Mouse (Mus musculus) spleen, adult 2 months (tissue): Measurements from ENCODE around the gene Evx2. TPM values are rescaled to one million over a fixed set of nuclear protein-coding genes. Genes with fewer than 3 reads are reported as not detected.

Source experiments
- DNase-seq, 2 experiments: peaks; one replicate each; pipeline versions ENCODE4 v3.0.0 to v3.0.0-alpha.2; 2012 to 2021; ENCODE audit warnings: low spot score in 2 of 2, low read depth in 1 of 2
- H3K27ac ChIP-seq: fragments of 200-500 bp; 2 replicates; pipeline ENCODE4 v1.5.1; 2012; ENCODE audit warnings: low read length, inconsistent platforms; ENCODE audit not compliant: insufficient read depth
- H3K27me3 ChIP-seq: fragments of 200-500 bp; 2 replicates; pipeline ENCODE4 v1.6.1; 2012; ENCODE audit warnings: mild to moderate bottlenecking, moderate library complexity, low read length, inconsistent platforms; ENCODE audit not compliant: control insufficient read depth, insufficient read depth
- H3K36me3 ChIP-seq: fragments of 200-500 bp; 2 replicates; pipeline ENCODE4 v1.6.1; 2012; ENCODE audit warnings: mild to moderate bottlenecking, low read length, inconsistent platforms; ENCODE audit not compliant: control insufficient read depth, insufficient read depth
- H3K4me1 ChIP-seq: fragments of 200-500 bp; 2 replicates; pipeline ENCODE4 v1.6.1; 2011; ENCODE audit warnings: inconsistent platforms; ENCODE audit not compliant: control insufficient read depth, insufficient read depth, insufficient read length
- H3K4me3 ChIP-seq: fragments of 200-500 bp; 2 replicates; pipeline ENCODE4 v1.5.1; 2011; ENCODE audit warnings: mild to moderate bottlenecking, inconsistent platforms; ENCODE audit not compliant: insufficient read depth, insufficient read length; ENCODE audit errors: extremely low read depth
- CTCF ChIP-seq: fragments of 200-500 bp; IDR thresholded peaks from 2 replicates; pipeline ENCODE4 v1.5.1; 2011; ENCODE audit warnings: mild to moderate bottlenecking, inconsistent platforms; ENCODE audit not compliant: insufficient read depth, insufficient read length, insufficient replicate concordance; ENCODE audit errors: extremely low read depth
- POLR2A ChIP-seq: fragments of 200-500 bp; IDR thresholded peaks from 2 replicates; pipeline ENCODE4 v1.6.1; 2011; ENCODE audit warnings: low read depth, low read length, inconsistent platforms
- WGBS: fragments of 180-500 bp; shearing (Covaris S2); methylation state at CpG from one replicate; pipeline ENCODE4 v1.1.7; 2018; 5-methylcytosine and 5-hydroxymethylcytosine counted together
- polyA plus RNA-seq: library from polyadenylated mRNA; depleted of rRNA; stranded (reverse); fragments of >200 nt; gene quantifications from 2 replicates; pipeline ENCODE4 v1.2.3, GENCODE M21; 2012

Gene Evx2
- polyA plus RNA-seq, 1 experiment: not detected

DNA sequence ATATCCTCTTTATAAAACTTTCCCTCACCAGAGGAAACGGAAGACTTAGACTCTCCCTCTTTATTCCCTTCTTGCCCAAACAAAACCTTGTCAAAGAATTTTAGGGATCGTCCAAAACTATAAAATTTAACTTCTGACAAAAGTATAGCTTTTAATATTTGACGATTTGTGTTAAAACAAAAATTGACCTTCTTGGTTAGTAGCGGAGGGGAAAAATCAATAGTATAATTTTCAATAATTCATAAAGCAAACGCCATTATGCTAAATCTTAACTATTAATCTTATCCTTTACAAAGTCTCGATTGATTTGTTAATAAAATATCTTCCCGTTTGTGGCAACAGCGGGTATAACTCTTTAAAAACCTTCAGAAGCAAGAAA lies 31.0 kb upstream of the Evx2 start:
- TF ChIP-seq POLR2A (no peak), CTCF (no peak)
- peaks cover 54% of the 10 kb centered on the region for H3K27me3 ChIP-seq
- H3K4me1 ChIP-seq: no peaks in the 10 kb centered on the region
- DNase-seq: no peak
- no peak overlapping the region for H3K4me3 ChIP-seq
- H3K36me3 ChIP-seq: no peaks in the 10 kb centered on the region
- 11% methylated on average over 8 of the region's 8 CpGs for WGBS
- H3K27ac ChIP-seq: no peak overlapping the region

GRCm38 (mm10) chr2:74689574-74690337 lies 30.4 kb upstream of the Evx2 start:
- no peak for TF ChIP-seq CTCF
- no peak for TF ChIP-seq POLR2A
- no peak overlapping the region for H3K4me3 ChIP-seq

GRCm38 (mm10) chr2:74688795-74689573 lies 29.6 kb upstream of the Evx2 start:
- Histone ChIP-seq H3K27me3 (peaks cover 51% of the 10 kb centered on the region), H3K27ac (no peak overlapping the region), H3K4me1 (no peaks in the 10 kb centered on the region), H3K4me3 (no peak overlapping the region), H3K36me3 (no peaks in the 10 kb centered on the region)
- no peak for DNase-seq
- WGBS: 7% methylated on average over 12 of the region's 12 CpGs
- TF ChIP-seq CTCF: no peak
- no peak for TF ChIP-seq POLR2A

More at GRCm38 (mm10) chr2:74689574-74690337, 30.4 kb upstream of the Evx2 start:
- Histone ChIP-seq H3K27ac (no peak overlapping the region), H3K36me3 (no peaks in the 10 kb centered on the region), H3K27me3 (peaks cover 53% of the 10 kb centered on the region), H3K4me1 (no peaks in the 10 kb centered on the region)
- no peak for DNase-seq
- WGBS: 4% methylated on average over 24 of the region's 24 CpGs

- H3K4me3 ChIP-seq: no peak overlapping the region
- no peak overlapping the region for H3K27ac ChIP-seq
- no peak for DNase-seq
- H3K4me1 ChIP-seq: no peaks in the 10 kb centered on the region
- TF ChIP-seq POLR2A: no peak
- TF ChIP-seq CTCF: no peak
- WGBS: 7% methylated on average over 31 of the region's 31 CpGs
- peaks cover 60% of the 10 kb centered on the region for H3K27me3 ChIP-seq
- H3K36me3 ChIP-seq: no peaks in the 10 kb centered on the region
Measured at GRCm38 (mm10) chr2:74687698-74688555, 28.6 kb upstream of the Evx2 start.

GRCm38 (mm10) chr2:74686988-74687697 lies 27.8 kb upstream of the Evx2 start:
- H3K36me3 ChIP-seq: no peaks in the 10 kb centered on the region
- WGBS: 7% methylated on average over 27 of the region's 27 CpGs
- no peak for DNase-seq
- no peak overlapping the region for H3K4me3 ChIP-seq
- H3K27ac ChIP-seq: no peak overlapping the region
- H3K4me1 ChIP-seq: peaks cover 3% of the 10 kb centered on the region
- H3K27me3 ChIP-seq: peaks cover 62% of the 10 kb centered on the region
- TF ChIP-seq POLR2A: no peak
- TF ChIP-seq CTCF: no peak
